Mouse (Mus musculus) 3T3-L1 (cell line): ENCODE measurements around the gene Hnrnpa2b1.
"Not testable (repeated sequence)": the region's sequence is repeated elsewhere in the genome, so short reads cannot be mapped to it uniquely, and the experiment has no call there.

ENCODE experiments used
- DNase-seq: peaks from one replicate; pipeline ENCODE4 v3.0.0-alpha.2; 2015; ENCODE audit warnings: low read depth, low spot score

Gene Hnrnpa2b1

GRCm38 (mm10) chr6:51469715-51470310, at the start of gene Hnrnpa2b1:
Gene Hnrnpa2b1 (minus strand): TSS chr6:51469894.
- DNase-seq, result peak; percentile 99

GRCm38 (mm10) chr6:51514860-51515259, 45.2 kb upstream of the Hnrnpa2b1 start:
- no peak for DNase-seq

GRCm38 (mm10) chr6:51513745-51514144, 44.1 kb upstream of the Hnrnpa2b1 start:
- no peak for DNase-seq

- no peak for DNase-seq
These were observed 41.3 kb upstream of the Hnrnpa2b1 start for GRCm38 (mm10) chr6:51510946-51511345.

- DNase-seq, result peak; percentile 31
These were observed 40.4 kb upstream of the Hnrnpa2b1 start for GRCm38 (mm10) chr6:51510094-51510493.

- no peak for DNase-seq
These were observed 39.3 kb upstream of the Hnrnpa2b1 start for GRCm38 (mm10) chr6:51508750-51509648.

GRCm38 (mm10) chr6:51507556-51507955, 37.9 kb upstream of the Hnrnpa2b1 start:
- no peak for DNase-seq

GRCm38 (mm10) chr6:51505671-51506070, 36.0 kb upstream of the Hnrnpa2b1 start:
- no peak for DNase-seq

- no peak for DNase-seq
These were observed 27.8 kb upstream of the Hnrnpa2b1 start for GRCm38 (mm10) chr6:51497321-51498111.

- peak; percentile 92 for DNase-seq
These were observed 20.1 kb upstream of the Hnrnpa2b1 start for GRCm38 (mm10) chr6:51489787-51490186.

GRCm38 (mm10) chr6:51486731-51487130, 17.0 kb upstream of the Hnrnpa2b1 start:
- DNase-seq, result no peak

- no peak for DNase-seq
These were observed 16.5 kb upstream of the Hnrnpa2b1 start for GRCm38 (mm10) chr6:51486076-51486710.

- DNase-seq, result peak; percentile 72
These were observed 16.0 kb upstream of the Hnrnpa2b1 start for GRCm38 (mm10) chr6:51485646-51486045.

GRCm38 (mm10) chr6:51484556-51484955, 14.9 kb upstream of the Hnrnpa2b1 start:
- not testable (repeated sequence) for DNase-seq

GRCm38 (mm10) chr6:51483861-51484260, 14.2 kb upstream of the Hnrnpa2b1 start:
- no peak for DNase-seq

- no peak for DNase-seq
These were observed 11.9 kb upstream of the Hnrnpa2b1 start for GRCm38 (mm10) chr6:51481548-51481947.

GRCm38 (mm10) chr6:51479136-51479731, 9.5 kb upstream of the Hnrnpa2b1 start:
- DNase-seq, result no peak

- DNase-seq, result peak; percentile 52
These were observed 2.5 kb upstream of the Hnrnpa2b1 start for GRCm38 (mm10) chr6:51472213-51472612.

GRCm38 (mm10) chr6:51471782-51472181, 2.1 kb upstream of the Hnrnpa2b1 start:
- DNase-seq, result peak; percentile 45

GRCm38 (mm10) chr6:51471179-51471505, 1.4 kb upstream of the Hnrnpa2b1 start:
- peak; percentile 60 for DNase-seq
